Mouse (Mus musculus) c-Kit-positive CD71-positive TER-119-negative erythroid progenitor cells, embryonic 14.5 days (primary cell): ENCODE measurements around the gene Pde4dip.
A peak's percentile ranks its signal among the peaks of the same experiment; 100 is the strongest.

Experiments
- DNase-seq: peaks from one replicate; pipeline ENCODE4 v3.0.0-alpha.2; 2013; ENCODE audit warnings: low read depth

Pde4dip gene

DNA sequence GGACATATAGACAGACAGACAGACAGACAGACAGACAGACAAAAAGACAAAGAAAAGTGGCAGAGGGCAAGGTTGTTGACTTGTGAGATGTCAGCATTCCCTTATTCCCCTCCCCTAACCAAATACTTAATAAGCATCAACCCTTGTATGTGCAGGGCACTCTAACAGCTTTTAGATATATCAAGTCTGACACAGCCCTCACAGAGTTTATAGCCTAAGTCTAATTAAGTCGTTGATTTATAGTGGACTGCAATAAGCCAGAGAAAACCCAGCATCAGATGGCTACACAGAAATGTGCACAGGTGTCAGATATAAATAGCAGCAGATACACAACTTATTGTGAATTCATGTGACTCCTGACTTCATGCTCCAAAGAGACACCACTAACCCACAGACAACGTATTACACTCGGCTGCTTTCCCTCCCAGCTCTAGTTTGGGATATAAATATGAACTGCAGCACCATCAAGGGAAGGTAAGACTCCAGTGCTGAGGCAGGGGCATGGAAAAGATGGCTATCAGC lies 87.3 kb downstream of the Pde4dip start:
- DNase-seq = no peak

DNA sequence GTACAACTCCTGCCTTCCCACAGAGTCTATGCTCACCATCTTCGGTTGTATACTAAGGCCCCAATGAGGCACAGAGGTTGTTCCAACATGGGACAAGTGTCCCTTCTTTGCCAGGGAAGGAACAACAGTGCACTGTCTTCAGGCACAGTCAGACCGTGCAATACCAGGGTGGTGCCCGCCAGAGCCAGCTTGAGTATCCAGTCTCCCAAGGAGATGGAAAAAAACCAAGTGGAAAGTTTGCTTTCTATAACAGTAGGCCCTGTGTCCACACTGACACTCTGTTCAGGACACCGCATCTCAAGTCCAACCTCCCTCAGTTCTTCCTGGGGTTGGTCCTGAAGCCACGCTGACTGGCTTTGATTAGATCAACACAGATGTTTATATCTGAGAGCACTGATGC lies 87.8 kb downstream of the Pde4dip start:
- no peak for DNase-seq

DNA sequence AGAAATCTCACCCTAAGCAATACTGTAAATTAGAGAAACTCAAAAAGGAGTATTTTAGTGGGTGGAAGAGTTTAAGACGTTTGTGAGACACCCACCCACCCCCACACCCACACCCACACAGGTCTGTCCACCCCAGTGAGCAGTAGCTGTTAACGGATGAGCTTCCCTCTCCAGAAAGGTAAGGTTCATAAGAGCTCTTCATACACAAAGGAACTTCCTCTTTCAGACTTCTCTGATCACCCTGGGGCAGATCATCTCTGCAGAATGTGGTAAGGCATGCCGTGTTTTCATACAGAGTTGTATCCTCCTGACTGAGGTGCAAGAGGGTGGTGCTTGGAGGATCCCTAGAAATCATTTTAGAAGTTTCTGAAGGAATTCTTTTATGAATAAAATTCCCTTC lies 88.5 kb downstream of the Pde4dip start:
- DNase-seq = no peak

DNA sequence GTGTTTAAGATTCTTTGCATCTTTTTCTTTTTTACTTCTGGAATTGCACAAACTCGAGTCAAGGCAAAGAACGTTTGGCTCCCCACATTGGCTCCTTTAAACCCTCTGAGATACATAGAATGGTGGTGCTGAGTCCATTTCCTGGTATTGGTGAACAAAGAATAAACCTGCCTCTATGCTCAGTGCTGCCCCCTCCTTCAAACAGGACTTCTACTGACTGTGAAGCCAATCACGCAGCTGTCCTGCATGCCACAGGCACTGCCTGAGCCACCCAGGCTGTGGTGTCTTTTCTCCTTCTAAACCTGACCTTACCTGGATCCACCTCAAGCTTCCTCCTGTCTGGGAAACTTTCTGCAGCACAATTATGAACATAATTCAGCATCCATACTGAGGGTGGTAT lies 89.2 kb downstream of the Pde4dip start:
- DNase-seq = no peak

DNA sequence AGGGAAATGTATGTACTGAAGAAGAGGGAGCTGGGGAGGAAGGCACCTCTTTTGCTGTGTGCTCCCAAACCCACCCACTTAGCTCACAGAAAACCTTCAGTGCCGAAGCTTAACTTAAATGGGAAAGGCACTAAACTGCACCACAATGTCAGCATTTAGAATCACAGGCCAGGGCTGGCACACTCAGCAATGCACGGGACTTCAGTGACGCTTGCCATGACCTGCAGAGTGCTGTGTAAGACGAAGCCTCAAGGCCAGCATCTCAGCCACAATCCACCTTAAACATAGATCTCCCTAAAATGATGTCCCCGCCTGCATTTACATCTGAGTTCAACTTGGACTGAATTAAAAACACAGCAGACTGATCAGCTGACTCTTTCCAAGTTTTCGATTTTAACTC lies 91.1 kb downstream of the Pde4dip start:
- DNase-seq = no peak

DNA sequence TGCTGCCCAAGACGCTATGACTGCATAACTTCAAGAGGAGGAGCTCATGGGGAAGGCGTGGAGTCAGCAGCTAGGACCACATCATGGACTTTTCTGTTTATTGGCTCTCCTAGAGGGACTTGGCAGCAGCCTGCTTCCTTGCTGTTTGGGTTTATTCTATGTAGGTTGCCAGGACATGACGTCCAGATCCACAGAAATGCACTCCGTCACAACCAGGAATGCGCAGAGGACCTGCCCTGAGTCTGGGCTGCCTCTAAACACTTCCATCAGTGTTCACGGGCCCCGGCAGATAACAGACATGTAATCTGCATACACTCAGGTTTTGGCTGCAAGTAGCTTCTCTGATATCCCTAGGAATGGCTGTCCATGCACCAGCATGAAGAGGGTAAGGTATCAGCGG lies 94.5 kb downstream of the Pde4dip start:
- DNase-seq = no peak

DNA sequence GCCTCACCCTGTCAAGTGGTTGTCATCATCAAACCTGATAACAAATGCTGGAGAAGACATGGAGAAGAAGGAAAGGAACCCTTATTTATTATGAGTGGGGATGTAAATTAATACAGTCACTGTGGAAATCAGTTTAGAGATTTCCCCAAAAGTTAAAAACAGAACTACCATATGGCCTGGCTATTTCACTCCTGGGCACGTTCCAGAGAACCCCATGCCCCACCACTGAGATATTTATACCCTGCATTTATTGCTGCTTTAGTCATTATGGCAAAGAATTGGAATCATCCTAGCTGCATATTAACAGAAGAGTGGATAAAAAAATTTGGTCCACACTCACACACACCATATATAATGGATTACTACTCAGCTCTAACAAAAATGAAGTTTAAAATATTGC lies 98.4 kb downstream of the Pde4dip start:
- DNase-seq = no peak

DNA sequence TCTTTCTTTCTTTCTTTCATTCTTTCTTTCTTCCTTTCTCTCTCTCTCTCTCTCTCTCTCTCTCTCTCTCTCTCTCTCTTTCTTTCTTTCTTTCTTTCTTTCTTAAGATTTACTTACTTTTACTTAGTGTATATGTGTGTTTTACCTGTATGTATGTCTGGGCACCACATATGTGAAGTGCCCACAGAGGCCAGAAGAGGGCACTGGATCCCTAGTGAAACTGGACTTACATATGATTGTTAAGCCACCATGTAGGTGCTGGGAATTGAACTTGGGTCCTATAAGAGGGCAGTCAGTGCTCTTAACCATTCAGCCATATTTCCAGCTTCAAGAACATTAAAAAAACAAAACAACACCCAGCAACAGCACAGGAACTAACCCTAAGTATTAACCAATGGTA lies 99.2 kb downstream of the Pde4dip start:
- DNase-seq = no peak

DNA sequence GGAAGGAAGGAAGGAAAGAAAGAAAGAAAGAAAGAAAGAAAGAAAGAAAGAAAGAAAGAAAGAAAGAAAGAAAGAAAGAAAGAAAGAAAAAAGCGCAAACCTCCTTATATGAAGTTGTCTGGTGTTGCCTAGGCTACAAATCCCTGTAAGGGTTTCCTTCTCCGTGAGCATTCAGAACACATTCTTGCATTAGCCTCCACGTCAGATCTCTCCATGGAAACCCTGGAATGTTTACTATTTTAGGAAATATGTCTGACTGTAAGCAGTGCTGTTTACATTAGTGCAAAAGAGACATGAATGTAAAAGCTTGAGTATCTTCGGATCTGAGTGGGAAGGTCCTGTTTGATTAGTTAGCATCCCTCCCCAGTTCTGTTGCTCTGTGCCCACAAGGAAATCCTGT lies 112.3 kb downstream of the Pde4dip start:
- no peak for DNase-seq

DNA sequence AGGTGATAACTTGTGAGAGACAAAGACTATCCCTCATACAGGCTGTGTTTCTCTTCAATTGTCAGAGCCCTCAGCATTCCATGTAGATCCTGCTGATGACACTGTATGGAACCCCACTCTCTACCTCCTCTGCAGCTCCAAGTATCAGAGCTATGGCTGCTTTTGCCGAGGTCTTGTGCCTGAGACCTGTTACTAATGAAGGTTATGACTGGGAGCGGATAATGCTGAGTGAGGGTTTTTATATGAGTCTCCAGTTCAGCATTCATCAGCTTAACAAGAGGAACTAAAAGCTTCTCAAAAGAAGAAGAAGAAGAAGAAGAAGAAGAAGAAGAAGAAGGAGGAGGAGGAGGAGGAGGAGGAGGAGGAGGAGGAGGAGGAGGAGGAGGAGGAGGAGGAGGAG lies 112.8 kb downstream of the Pde4dip start:
- DNase-seq = no peak

DNA sequence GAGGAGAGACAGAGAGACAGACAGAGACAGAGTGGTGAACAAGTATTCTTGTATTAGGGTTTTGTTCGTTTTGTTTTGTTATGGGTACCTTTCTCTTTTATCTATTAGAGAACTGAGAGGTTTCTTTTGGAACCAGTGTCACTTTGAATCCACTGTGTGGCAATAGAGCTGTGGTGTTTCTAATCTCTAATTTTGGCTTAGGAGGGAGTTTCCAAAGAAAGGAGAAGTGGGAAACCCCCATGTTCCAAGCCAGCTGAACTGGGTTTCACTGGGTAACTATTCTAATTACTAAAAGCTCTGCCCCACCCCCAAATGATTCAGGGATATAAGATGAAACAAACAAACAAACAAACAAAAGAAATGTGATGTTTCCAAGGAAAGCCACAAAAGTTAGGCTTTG lies 113.6 kb downstream of the Pde4dip start:
- no peak for DNase-seq

DNA sequence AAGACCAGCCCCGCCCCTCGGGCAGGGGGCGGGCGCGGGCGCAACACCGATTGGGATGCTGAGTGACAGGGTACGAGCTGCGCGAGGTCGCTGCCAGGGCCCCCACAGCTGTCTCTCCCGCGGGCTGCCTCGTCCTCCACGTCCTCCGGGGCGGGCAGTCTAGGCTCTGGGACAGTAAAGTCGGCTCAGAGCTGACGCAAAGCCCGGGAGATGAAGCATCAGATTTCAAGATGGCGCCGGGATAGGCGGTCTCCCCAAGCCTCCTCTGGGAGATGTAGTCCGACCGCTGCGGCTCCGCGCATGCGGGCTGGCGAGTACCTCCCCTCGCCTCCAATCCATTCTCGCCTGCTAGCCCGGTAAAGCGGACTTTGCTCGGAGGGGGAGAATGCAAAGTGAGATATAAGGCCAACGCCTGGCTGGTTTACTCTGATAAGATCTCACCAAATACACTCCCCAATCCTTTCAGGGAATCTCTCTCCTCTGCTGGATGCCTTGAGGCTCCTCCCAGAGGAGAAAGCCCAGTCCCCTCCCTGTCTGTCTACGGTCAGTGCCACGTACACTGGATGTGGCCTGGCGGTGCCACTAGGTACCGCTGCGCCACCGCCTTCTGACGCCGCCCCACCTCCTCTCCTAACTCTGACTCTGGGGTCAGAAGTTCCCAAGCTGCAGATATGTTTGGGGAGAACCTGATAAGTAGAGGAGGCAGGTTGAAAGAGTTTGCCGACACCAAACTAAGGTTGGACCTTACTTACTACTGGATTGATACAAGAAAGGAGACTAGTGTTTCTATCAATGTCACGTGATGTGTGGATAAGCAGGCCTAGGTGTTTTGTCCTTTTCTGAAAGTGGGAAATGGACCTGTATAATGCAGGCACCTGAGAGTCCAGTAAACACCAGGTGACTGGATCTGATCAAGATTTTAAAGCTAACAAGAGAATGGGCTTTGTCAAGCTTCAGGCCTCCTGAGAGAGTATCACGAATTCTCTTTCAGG lies 120.4 kb downstream of the Pde4dip start:
- peak; percentile 70 for DNase-seq

DNA sequence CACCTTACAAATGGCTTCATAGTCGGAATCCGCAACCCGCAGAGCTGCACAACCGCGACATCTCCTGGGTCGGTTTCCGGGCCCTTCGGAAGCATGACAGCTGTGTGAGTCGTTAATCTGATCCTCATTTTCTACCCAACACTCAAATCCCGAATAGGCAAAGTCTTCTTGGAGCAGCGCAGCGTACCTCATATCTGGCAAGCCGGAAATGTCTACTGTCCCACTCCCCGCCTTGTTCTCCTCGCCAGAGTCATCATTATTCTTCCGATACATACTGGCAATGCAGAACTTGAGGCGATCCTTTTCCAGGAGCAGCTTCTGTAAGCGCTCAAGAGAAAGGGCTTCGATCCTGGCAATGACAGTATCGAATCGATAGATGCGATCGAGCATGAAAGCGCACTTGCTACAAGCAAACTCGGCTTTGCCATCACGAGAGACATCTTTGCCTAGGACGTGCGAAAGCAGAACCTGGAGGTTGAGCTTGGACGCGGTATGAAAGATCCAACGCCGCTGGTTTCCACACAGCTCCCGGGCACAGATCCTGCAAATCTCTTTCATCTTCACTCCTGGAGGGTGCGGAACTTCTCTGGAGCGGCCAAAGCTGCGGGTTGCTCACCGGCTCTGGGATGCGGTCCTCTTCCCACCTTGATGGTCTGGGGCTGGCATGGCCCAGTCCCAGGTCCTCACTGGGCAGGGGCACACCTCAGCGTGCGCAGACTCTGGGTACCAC lies 121.3 kb downstream of the Pde4dip start:
- DNase-seq = no peak

DNA sequence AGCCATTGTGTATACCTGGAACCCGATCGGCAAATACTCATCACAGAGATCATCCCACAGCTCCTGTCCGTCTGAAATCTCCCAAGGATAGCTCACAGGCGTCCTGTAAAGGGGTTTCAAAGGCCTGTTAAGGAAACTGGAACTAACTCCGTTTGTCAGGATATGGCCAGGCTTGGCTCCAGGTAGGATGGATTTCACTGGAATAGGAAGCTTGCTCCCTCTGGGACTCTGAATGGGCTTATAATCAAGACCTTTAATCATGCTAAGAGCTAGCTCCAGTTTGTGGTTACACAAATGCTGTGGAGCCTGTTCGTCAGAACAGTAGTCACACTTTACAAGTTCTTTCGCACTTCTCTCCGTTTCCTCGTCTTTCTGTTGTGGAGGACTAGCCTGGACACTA lies 122.0 kb downstream of the Pde4dip start:
- DNase-seq = no peak

DNA sequence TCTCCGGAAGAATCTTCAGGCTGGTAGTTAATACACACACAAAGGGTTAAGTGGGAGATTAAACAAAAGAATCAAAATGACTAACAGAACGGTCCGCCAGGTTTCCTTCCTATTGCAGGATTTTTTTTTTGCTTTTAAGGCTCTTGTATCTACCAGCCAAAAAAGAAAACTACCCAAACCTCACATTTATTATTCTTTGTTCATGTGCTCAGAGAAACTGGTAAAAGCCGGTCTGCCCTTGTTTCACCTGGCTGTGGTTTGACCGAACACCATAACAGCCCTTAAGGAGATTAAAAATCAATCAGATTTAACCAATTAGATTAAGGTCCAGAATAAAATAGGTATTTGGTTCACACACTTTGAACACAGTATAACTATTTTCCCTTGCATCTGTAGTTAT lies 124.4 kb downstream of the Pde4dip start:
- DNase-seq = no peak

DNA sequence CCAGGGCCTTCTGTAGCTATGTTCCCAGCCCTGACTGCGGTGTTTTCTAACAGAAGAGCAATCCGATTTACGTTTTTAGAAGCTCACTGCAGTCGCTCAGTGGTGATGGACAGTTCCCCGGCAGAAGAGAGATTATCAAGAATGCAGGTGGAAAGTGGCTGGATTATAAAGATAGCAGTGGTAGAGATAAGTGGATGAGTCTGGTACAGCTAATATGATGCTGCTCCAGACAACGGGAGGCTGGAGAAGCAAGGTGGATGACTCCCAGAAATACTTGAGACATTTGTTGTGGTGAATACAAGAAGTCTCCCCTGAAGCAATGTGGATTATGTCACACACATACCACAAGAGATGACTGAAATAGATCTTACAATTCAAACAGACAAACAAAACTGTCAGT lies 126.6 kb downstream of the Pde4dip start:
- DNase-seq = no peak

DNA sequence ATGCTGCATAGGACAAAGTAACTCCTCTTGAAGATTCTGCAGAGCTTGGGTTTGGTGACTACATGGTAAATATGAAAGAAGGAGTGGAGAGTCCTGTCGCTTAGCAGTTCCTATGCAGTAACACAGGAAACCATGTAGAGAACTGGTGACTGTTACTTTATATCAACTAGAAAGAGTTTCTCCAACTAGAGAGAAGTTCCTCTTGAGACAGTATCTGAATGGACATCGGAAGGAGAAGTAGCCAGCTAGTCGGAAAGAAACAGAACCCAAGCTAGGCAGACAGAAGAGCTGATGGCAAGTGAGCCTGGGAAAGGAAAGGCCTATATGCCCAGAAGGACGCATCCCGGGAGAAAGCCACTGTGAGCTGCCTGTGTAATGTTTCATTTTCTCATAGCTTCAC lies 127.3 kb downstream of the Pde4dip start:
- no peak for DNase-seq

DNA sequence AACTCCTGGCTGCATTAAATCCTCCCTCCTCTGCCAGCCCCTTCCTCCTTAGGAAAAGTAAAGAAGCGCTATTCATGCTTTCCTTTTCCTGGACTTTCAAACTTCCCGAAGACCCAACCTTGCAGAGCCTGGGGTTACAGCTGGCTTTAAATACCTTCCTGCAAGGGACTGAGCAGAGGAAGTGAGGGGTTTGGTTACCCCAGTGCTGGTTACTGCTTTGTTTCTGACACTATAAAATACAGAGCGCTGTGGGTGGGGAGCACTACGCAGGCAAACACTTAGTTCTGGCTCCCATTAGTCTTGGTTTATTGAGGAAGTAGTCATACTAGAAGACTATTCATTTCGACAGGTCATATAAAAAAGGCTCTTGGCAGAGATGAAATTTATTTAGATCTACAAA lies 128.7 kb downstream of the Pde4dip start:
- DNase-seq = no peak

DNA sequence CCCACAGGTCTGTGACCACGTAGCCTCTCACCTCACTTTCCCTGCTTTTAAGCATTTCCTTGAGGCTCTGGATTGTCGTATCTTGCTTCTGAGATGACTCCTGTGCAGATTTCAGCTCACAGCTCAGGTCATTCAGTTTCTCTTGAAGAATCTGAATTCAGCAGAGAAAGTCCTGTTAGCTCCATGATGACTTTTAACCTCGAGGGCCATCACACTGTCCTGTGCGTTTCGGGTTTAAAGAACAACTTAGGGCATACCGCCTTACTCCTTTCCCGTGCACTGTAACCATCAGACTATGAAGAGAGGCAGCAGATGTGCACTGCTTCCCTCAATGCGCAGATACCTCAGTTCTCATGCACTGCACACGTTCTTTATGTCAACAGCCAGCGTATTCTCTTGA lies 131.0 kb downstream of the Pde4dip start:
- DNase-seq = no peak

DNA sequence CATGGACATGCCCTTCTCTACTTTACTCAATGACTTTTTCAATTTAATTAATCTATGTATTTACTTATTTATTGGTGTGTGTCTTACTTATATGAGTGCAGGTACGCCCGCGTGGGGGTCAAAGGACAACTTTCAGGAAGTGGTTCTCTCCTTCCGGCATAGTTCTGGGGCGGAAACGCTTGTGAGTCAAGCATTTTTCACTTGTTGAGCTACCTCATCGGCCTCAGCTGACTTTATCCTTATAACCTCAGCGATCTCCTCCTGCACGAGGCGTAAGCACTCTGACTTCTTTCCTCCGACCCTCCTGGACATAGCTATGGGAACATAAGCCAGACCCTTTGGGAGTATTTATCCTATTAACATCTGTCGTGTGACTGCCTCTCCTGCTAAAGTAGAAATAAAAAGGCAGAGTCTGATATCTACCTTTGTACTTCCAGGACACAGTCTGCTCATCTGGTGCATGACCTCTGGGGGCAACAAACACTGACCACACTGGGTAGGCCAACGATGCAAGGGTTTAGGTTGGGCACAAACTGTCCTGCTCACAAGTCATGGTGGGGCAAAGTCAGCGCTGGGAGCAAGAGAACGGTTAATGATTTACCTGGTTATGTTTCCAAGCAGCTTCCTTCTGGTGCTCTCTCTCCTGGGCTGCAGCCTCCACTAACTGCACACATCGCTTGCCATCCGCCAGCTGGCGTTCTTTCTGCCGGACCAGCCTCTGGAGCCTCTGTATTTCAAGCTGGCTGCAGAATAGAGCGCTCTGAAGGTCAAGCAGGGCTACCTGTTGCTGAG lies 132.0 kb downstream of the Pde4dip start:
- no peak for DNase-seq

DNA sequence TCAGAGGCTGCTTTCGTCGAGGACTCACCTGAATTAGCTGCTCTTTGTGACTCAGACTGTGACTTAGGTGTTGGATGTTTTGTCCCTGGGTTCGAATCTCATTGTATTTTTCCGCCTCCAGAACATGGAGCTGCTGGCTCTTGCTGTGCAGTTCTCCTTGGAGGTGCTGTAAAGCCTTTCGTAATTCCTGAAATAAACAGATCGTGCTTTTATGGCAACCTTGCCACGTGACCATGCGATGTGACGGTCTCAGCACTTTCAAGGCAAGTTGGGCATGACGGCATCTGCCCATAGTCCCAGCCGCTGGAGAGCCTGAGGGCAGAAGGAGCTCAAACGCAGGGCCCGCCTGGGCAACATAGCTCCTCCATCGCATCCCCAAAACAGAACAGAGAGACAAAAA lies 133.1 kb downstream of the Pde4dip start:
- no peak for DNase-seq

DNA sequence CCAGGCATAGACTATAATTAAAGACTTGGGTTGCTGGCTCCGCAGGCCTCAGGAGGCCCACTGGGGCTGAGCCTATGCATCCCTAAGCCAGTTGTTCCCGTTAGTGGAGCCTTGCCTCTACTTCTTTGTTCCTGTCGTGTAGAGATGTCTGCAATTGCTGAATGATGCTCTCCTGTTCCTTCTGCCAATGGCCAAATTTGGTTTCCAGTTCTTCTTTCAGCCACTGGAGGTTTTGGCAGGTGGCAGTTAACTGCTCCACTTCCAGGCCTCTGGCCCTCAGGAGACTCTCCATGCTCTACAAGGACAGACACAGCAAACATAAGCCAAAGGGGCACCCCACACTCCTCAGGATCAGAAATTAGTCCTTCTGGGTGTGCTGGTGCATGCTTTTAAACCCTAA lies 135.6 kb downstream of the Pde4dip start:
- DNase-seq = no peak
